Mouse (Mus musculus): ENCODE results near the gene Tmigd1. TPM values are rescaled to one million over a fixed set of nuclear protein-coding genes. Genes with fewer than 3 reads are reported as not detected.
A peak's percentile ranks its signal among the peaks of the same experiment; 100 is the strongest.

Gene Tmigd1
- total RNA-seq (2021) = not detected
- long read RNA-seq, experiment 1 = 0 reads
- long read RNA-seq, experiment 2 = 0 reads

DNA sequence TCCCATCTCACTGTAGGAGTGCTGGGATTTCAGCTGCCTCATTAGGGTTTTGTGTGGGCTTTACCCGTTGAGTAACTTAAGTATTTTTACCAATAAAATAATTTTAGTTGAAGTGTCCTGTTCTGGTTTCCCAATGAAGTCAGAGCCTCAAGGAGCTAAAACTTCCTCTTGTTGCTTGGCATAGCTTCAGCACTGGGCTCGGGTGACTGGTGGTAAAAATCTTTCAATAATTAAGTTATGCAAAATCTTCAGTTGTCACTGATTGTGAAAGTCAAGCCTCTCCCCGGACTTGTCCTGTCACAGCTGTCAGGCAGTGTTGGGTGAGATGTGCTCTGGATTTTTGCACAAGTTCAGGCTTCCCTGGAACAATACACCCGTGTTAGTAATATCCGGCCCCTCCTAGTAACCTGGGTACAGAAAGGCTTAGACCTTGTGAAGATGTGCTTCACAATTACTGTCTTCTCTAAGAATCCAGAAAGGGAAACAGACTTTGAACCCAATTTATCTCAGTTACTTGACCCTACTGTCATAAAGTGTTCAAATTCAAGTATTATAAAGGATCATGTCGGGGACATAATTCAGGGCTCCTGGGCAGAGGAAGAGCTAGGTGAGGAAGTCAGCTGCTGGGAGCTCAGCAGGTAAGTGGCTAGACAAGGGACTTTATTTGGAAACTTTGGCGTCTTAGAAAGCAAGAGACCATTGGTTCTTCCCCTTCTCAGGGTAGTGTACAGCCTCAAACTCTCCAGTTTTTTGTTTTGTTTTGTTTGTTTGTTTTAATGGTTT lies at the start of gene Tmigd1:
Gene Tmigd1 (plus strand): TSS at position 581 of the 783 bp plus-strand sequence.
- DNase-seq (ENCODE audit: low spot score in 2 of 2) = no peak

DNA sequence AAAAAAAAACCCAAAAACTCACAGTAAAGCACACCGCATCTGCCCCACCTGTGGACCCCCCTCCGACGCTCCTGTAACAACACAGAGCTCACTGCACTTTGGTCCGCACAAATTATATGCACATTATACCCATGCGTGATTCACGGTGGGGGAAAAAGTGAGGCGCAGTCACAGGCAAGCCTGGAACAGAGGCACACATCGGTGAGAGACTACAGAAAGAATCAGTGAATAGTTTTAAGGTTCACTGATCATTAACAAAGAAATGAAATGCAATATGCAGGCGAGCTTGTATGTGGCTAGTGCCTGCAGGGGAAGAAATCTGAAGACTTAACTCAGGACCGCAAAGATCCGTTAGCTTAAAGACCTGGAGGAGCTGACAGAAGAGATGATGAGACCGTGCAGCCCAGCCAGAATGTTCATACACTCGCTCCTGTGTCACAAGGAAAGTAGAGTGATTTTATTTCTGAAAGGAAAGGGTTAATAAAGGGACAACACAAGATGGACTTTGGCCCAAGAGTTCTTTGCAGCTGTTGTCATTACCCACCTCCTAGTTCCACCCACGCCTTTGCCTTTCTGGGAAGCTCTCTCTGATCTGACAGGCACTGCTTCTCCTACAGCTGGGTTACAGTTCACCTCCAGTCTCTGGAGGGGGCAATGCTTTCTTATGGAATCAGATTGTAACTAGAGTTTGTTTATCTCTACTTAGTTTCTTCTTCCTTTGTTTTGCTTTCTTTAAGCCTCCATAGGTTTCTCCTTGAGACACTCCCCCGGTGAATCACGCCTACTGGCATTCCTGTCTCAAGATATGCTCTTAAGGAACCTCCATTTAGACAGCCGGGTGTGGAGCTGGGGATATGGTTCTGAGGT lies 47.3 kb upstream of the Tmigd1 start:
- DNase-seq (ENCODE audit: low spot score in 2 of 2) = no peak

DNA sequence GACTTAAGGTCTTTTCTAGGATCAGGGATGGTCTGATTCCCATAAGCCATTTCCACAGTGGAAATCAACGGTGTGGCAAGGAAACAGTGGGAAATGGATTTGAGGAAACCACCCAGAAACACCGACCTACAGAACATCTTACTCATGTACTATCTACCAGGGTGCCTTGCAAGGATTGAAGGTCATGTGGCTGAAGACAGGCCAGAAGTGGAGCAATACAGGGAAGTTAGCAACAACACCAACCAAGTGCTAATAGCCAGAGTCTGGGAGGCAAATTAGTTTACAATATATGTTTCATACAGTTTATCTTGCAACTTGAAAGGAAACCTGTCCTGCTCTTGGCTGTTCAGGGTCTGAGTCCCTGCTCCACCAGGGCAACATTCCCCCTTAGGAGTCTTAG lies 45.4 kb upstream of the Tmigd1 start:
- no peak for DNase-seq (ENCODE audit: low spot score in 2 of 2)

DNA sequence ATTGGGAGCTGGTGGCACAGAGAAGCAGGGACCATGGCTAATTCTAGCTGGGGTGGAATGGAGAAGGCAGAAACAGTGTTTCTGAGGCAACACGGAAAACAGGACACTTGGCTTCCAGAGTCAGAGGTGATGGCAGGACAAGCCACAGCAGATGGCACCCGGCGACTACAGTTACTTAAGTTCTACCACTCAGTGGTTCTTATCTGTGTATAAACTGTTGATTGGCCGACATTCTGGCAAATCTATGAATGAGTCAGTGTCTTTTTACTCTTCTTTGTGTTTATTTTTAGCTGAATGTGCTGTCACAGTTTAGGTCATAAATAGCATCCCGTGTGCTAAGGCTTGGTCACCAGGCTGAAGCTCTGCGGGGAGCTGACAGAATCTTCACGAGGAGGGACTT lies 44.8 kb upstream of the Tmigd1 start:
- DNase-seq (ENCODE audit: low spot score in 2 of 2) = no peak

DNA sequence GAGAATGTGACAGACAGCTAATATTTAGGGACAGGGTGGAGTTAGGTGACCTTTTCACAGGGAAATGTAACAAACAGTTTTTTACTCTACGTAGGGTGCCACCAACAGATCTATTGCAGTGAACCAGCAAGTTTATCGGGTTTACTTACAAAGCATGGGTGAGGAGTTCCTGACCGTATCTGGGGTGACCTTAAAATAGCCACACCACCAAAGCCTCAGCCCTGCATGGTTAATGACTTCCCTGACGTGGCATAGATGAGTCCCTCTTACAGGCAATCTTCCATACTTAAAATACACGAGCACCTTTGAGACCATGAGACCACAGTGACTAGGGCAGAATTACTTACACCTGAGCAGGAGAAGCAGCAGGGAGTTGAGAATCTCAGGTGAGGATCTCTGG lies 43.2 kb upstream of the Tmigd1 start:
- DNase-seq (ENCODE audit: low spot score in 2 of 2) = no peak

DNA sequence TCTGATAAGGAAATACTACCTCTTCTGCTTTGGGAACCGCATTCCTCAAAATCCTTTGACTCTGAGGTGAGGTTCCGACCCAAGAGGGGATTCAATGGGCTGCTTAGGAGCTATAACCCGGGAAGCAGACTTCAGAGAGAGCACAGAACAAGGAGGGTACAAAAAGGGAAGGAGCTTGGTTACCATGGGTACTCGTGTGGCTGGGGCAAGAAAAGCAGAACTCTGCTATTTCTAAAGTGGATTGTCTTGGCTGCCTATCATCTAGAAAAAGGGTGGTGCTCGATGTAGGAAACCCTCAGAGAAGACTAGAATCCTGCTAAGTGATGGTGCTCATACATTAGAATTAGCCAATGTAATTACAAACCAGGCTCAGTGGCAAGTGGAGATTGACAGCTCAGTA lies 42.7 kb upstream of the Tmigd1 start:
- no peak for DNase-seq (ENCODE audit: low spot score in 2 of 2)

DNA sequence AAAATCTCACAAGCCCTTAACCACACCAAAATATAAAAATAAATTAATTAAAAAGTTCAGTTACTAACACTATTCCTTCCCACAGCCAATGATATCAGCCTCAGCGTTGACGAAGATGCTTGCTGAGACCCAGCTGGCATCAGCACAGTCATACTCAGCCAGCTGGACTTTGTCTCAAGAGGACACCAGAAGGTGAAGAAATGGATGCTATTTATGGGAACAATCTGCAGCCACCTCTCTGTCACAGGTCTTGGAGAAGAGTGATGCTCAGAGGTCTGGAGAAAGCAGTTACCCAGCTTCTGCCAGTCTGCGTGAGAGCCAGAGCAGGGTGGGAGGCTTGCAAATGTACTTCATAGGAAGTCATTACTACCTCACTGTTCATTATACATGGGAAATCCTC lies 40.8 kb upstream of the Tmigd1 start:
- no peak for DNase-seq (ENCODE audit: low spot score in 2 of 2)

DNA sequence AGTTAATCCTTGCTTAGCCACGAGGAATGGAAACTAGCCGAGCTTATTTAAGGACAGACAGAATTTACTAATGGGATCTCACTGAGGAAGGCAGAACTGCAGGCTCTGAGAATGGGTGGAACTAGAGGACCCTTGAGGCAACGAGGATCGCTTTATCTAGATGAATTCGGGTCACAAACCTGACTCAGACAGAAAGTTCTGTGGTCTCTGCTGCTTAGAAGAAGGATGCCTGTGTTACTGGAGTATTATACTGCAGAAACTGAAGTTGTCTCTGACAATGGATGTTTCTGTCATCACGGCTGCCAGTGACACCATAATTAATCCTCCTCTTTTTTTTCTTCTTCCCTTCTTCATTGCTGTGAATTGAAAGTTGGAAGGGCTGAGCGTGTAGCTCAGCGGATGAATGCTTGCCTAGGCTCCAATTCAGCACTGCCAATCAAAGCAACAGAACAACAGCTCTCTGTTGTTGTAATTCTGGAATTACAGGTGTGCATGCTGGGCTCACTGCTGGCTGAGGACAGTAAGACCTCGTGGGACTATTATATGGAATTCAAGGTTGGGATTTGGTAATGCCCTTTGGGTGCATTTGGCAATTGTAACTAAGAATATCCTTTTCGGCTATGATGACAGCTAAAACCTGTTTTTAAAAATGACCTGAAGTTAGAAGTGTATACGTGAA lies 29.3 kb upstream of the Tmigd1 start:
- no peak for DNase-seq (ENCODE audit: low spot score in 2 of 2)

DNA sequence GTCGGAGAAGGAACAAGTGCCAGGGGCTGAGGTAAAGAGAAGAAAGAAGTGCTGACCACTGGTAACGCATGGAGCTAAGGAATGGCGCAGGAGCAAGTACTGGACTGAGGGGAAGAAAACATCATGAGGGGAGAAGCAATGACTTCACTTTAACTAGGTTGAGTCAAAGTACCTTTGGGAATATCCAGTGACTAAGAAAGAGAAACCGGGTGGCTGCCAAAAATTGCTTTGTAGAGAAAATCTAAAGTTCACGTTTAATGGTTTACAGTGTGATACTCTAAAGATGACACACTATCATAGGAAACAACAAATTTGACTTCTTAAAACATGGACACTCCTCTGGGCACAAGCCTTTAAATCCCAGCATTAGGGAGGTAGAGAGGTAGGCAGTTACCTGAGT lies 28.1 kb upstream of the Tmigd1 start:
- DNase-seq (ENCODE audit: low spot score in 2 of 2) = no peak

DNA sequence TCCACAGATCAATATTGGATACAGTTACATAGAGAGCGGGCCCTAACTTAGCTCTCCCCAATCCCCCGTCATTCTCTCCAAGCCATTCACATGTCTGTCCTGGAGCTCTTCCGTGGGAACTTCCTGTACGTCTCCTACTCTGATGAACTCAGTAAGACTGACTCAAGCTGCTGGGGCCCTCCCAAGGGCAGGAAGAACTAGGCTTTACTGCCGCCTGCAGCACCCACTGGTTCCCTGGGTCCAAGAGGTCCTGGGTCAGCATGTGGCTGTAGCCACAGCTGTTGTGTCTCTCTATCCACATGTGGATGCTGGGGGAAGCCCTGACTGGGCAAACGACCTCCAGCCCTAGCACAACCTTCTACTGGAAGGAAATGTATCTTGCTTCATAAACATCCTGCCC lies 27.2 kb upstream of the Tmigd1 start:
- DNase-seq (ENCODE audit: low spot score in 2 of 2) = no peak

DNA sequence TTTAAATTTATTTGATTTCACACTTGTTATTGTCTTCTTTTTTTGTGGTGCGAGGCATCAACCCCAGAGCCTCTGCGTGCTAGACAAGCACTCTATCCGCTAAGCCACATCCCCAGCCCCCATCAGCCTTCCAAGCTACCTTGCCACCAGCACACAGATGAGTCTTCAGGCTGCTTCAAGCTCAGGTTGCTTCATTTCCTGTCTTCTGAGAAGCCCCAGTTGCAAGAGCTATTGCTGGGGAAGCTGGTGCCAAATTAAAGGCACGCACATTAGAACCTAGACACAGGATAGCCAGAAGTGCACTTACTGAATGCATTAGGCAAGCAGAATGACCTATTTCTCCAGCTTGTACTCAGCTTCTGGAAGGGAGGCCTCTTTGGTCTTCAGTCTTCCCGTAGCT lies 22.1 kb upstream of the Tmigd1 start:
- DNase-seq (ENCODE audit: low spot score in 2 of 2) = no peak

DNA sequence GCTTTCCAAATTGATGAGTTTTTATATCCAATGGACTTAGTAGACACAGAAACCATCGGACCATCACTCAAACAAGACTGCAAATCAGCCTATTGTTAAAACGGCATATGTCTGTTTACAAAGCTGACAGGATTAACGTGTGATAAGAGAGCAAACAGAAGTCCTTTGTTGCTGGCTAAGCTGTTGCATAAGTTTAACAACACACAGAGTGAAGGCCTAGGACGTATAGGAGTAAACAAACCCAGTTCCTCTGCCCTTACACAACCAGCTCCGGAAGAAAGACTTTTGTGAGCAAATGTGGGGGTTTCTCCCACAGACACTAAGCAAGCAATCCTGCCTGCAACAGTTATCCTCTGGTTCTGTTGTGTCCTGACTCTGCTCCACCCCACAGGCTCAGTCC lies 17.5 kb upstream of the Tmigd1 start:
- no peak for DNase-seq (ENCODE audit: low spot score in 2 of 2)

DNA sequence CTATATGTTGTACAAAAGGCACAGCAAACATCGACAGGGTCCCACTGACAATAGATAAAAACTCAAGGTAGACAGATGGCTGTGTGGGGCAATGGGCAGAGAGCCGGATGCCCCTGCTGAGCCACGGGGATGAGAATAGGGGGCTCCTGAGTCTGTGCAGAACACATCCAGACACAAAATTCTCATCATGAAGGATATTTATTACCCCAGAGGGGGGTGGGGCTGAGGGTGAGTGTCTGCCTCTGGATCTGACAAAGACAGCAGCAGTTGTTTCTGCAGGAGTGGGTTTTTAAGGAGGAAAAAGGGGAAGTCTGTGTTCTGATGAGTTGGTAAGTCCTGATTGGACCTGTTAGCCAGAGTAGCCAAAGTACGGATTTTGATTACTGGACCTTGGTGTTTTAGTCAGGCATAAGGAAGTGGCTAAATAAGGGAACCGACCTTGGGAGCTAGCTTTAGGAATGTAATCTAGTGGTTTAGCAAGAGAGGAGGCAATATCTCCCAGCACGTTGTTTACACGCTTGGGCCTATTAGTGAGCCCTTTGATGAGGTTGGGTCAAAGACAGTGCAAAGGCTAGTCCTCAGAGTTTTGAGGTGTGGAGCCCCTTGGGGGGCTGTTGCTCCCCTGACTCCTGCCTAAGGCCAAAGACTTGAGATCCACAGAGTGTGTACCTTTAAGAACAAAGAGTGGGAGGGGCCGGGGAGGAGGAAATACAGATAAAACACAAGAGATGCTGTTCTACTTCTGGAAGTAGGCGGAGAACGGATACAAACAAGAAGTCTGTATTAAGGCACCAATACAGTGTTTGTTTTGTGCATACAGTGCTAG lies 12.4 kb upstream of the Tmigd1 start:
- no peak for DNase-seq (ENCODE audit: low spot score in 2 of 2)

DNA sequence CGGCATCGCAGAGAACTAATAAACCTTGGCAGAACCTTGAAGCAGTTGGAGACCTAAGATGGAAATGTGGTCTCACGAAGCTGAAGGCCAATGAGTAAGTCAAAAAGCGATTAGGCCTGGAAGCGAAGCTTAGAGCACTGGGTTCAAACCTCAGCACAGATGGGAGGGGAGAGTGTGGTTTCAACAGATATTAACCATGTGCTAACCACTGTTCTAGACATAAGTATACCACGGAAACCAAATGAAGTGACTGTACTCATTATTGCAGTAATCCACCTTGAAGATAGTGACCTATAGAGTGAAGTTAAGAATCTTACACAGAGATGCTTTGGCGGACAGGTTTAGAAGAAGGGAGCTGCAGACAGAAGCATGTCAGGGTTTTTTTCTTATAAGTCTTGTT lies 10.8 kb upstream of the Tmigd1 start:
- no peak for DNase-seq (ENCODE audit: low spot score in 2 of 2)

DNA sequence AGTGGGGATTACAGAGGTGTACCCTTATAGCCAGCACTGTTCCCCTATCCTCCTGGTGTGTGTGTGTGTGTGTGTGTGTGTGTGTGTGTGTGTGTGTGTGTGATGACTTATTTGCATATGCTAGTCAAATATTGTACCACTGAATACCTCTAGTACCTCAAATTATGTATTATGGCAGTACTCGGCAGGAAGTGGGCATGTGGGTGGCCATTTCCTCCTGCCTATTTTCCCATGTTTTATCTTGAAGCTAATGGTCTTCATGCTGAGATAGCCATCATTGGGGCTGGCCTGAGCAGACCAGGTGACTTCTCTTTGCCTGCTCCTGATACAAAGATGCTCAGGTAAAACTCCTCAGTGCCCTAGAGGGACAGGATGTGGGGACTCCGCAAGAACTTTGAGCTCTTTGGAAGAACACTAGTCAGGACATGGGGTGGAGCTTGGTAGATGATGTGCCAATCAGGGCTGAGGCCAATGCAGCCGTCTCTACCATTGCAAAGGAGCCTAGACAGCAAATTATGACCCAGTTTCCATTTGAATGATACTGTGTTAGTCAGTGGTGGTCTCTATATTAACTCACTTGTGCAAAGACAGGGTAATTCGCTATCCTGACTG lies 10.1 kb upstream of the Tmigd1 start:
- DNase-seq (ENCODE audit: low spot score in 2 of 2) = no peak

DNA sequence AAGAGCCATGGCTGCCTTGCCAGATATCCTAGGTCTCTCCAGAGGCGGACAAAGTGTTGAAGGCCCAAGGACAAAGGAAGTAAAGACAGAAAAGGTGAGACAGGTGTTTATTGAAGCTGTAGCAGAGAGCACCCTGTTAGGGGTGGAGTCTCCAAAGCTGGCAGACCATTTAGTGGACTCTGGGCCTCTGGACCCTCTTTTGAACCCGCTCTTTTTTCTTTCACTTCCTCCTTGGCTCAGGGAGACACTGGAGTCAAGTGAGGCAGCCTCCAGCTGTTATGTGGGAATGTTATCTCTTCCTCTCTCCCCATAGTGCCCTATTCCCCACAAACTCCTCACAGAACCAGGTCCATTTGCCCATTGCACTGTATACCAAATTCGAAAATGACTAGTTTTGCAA lies 9.0 kb upstream of the Tmigd1 start:
- no peak for DNase-seq (ENCODE audit: low spot score in 2 of 2)

DNA sequence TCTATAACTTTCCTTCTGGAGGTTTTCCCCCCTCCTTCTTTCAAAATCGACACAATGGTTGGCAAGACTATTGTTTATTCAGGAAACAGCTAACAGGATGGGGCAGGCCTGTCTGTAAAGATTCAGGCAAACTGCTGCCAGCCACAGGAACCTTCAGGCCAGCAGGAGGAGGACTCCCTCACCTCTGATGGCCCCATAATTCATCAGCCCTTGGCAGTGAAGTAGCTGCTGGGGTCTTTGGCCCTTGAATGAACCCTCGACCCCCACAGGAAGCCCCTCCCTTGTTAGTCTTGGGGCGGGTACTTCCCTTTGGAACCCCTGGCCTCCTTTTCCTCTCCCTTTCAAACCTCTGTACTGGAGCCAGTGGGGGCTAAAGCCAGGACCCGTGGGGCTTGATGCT lies 8.4 kb upstream of the Tmigd1 start:
- DNase-seq (ENCODE audit: low spot score in 2 of 2) = no peak

DNA sequence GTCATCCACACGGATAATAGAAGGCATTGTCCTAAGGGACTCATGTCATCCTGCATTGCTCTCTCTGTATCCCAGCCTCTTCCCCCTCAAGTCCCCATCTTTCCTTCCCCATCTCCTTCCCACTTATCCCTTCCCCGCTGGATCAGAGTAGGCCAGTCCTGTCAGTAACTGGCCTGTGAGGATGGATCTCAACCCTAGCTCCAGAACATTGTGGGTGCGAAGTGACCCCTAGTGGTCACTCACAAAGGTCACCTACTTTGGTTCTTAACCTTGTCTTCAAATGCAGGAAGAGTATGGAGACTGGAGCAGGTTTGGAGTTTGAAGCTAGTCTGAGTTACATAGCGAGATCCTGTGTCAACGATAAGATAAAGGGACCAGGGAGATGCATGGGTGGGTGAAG lies 7.7 kb upstream of the Tmigd1 start:
- peak; percentile 19 to 34 for DNase-seq (ENCODE audit: low spot score in 2 of 2)

DNA sequence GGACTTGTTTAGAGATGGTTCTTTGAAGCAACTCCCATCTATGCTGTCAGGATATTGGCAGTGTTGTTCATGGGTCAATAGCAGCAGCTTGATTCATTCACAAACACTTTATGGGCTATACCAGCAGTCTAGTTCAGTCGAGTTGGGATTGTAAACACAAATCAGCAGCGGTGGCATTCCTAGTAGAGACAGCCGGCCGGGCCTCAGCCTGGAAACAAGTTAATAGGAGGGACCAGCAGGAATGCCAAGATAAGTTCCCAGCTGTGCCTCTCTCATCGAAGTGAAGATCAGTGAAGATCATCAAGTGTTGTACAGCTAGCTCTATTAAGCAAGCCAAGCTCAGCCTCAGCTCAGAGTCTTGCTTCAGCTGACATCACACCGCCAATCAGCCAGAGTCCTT lies 5.6 kb upstream of the Tmigd1 start:
- DNase-seq (ENCODE audit: low spot score in 2 of 2) = no peak

DNA sequence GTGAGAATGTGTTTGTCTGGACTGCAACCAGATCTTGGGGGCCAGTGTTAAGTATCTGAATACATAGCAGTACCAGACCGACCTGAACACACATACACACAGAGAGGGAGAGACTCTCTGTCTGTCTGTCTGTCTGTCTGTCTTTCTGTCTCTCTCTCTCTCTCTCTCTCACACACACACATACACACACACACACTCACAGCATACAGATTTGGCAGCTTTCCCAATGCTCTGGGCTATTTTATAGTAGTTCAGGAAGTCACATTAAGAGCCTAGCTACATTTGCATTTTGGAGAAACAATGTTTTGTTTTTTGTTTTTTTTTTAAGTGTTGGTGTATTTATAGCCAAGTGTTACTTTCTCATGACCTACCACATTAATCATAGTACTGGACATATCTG lies 4.8 kb upstream of the Tmigd1 start:
- DNase-seq (ENCODE audit: low spot score in 2 of 2) = no peak

DNA sequence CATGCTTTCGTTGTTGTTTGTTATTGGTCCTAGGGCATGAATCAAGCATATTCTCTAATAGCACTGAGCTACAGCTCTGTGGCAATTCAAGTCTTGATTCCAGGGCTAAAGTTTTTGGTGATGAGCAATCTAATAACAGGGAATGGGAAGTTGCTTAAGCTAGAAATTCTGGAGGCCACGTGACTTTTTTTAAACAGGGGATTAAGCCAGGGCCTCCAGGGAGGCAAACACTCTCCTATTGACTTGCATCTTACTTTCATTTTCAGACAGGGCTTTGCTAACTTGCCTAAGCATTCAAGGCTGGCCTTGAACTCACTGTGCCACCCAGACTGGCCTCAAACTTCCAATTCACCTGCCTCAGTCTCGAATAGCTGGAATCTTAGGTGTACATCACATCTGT lies 4.1 kb upstream of the Tmigd1 start:
- DNase-seq (ENCODE audit: low spot score in 2 of 2) = no peak

Data from left cerebral cortex, adult 18-20 months (tissue).